Mouse (Mus musculus): ENCODE results near the gene Rtn4rl2. TPM values are rescaled to one million over a fixed set of nuclear protein-coding genes. Genes with fewer than 3 reads are reported as not detected.
"Not testable (repeated sequence)": the region's sequence is repeated elsewhere in the genome, so short reads cannot be mapped to it uniquely, and the experiment has no call there.

Gene Rtn4rl2
- total RNA-seq (2021), result 1 to 10 TPM; 4.7 to 4.9 TPM
- long read RNA-seq, experiment 1, transcript Rtn4rl2-203 (3 exons, 1,303 nt), result major isoform, 6 of 7 reads
- long read RNA-seq, experiment 1, partial matches to known transcripts, result 0 of 7 reads
- long read RNA-seq, experiment 1, other reads (novel, unspliced or antisense), result 1 of 7 reads
- long read RNA-seq, experiment 2, transcript Rtn4rl2-203 (3 exons, 1,303 nt), result major isoform, 8 of 8 reads
- long read RNA-seq, experiment 2, partial matches to known transcripts, result 0 of 8 reads
- long read RNA-seq, experiment 2, other reads (novel, unspliced or antisense), result 0 of 8 reads

- intact Hi-C loops (cut with DNase I), result loop anchor here (2.0 to 5.0 kb wide), 3 partner anchors 17 to 66 kb away; partner anchors contain the start of gene Slc43a3
- DNase-seq, result no peak
Observed at GRCm38 (mm10) chr2:84886234-84886731, at the start of gene Rtn4rl2. Rtn4rl2 (minus strand) TSS chr2:84886710.

GRCm38 (mm10) chr2:84935065-84935464 lies 48.6 kb upstream of the Rtn4rl2 start:
- no peak for DNase-seq
- intact Hi-C loops (cut with DNase I), result loop anchor here (5.0 kb wide), 1 partner anchor 48 kb away; the partner anchor contains the start of gene Rtn4rl2

GRCm38 (mm10) chr2:84934649-84935007 lies 48.1 kb upstream of the Rtn4rl2 start:
- intact Hi-C loops (cut with DNase I), result loop anchor here (5.0 kb wide), 1 partner anchor 47 kb away; the partner anchor contains the start of gene Rtn4rl2
- no peak for DNase-seq

- no peak for DNase-seq
- intact Hi-C loops (cut with DNase I), result no loop called here
Observed at GRCm38 (mm10) chr2:84933992-84934648, 47.6 kb upstream of the Rtn4rl2 start.

GRCm38 (mm10) chr2:84930186-84930585 lies 43.7 kb upstream of the Rtn4rl2 start:
- intact Hi-C loops (cut with DNase I), result no loop called here
- no peak for DNase-seq

GRCm38 (mm10) chr2:84919601-84920108 lies 33.1 kb upstream of the Rtn4rl2 start:
- intact Hi-C loops (cut with DNase I), result no loop called here
- DNase-seq, result no peak

- intact Hi-C loops (cut with DNase I), result no loop called here
- no peak for DNase-seq
Observed at GRCm38 (mm10) chr2:84918188-84918587, 31.7 kb upstream of the Rtn4rl2 start.

GRCm38 (mm10) chr2:84916548-84917320 lies 30.2 kb upstream of the Rtn4rl2 start:
- peak; percentile 72 to 76 for DNase-seq
- intact Hi-C loops (cut with DNase I), result no loop called here

GRCm38 (mm10) chr2:84915330-84915729 lies 28.8 kb upstream of the Rtn4rl2 start:
- peak; percentile 57 to 65 for DNase-seq
- intact Hi-C loops (cut with DNase I), result no loop called here

GRCm38 (mm10) chr2:84913881-84914280 lies 27.4 kb upstream of the Rtn4rl2 start:
- intact Hi-C loops (cut with DNase I), result no loop called here
- no peak for DNase-seq

GRCm38 (mm10) chr2:84912722-84913121 lies 26.2 kb upstream of the Rtn4rl2 start:
- DNase-seq, result no peak
- intact Hi-C loops (cut with DNase I), result no loop called here

GRCm38 (mm10) chr2:84896686-84897085 lies 10.2 kb upstream of the Rtn4rl2 start:
- DNase-seq; intact Hi-C loops (cut with DNase I): not testable (repeated sequence)

GRCm38 (mm10) chr2:84895495-84896198 lies 9.1 kb upstream of the Rtn4rl2 start:
- intact Hi-C loops (cut with DNase I), result no loop called here
- no peak for DNase-seq

GRCm38 (mm10) chr2:84893359-84893758 lies 6.8 kb upstream of the Rtn4rl2 start:
- no peak for DNase-seq
- intact Hi-C loops (cut with DNase I), result loop anchor here (5.0 kb wide), 1 partner anchor 114 kb away; no protein-coding TSS in a partner anchor

- DNase-seq, result peak; percentile 81 to 91
- intact Hi-C loops (cut with DNase I), result loop anchor here (2.0 to 5.0 kb wide), 2 partner anchors 21 to 117 kb away; no protein-coding TSS in a partner anchor
Observed at GRCm38 (mm10) chr2:84890045-84890340, 3.5 kb upstream of the Rtn4rl2 start.

GRCm38 (mm10) chr2:84889316-84890044 lies 3.0 kb upstream of the Rtn4rl2 start:
- intact Hi-C loops (cut with DNase I), result loop anchor here (2.0 to 5.0 kb wide), 5 partner anchors 21 to 118 kb away; partner anchors contain the start of gene Slc43a3
- peak in 1 of 2 experiments; percentile 28 for DNase-seq

- intact Hi-C loops (cut with DNase I), result loop anchor here (2.0 to 5.0 kb wide), 3 partner anchors 49 to 64 kb away; partner anchors contain the start of gene Slc43a3
- DNase-seq, result peak; percentile 79 to 86
Observed at GRCm38 (mm10) chr2:84888657-84889315, 2.3 kb upstream of the Rtn4rl2 start.

Data from heart, postnatal 14 days (tissue).